Mouse (Mus musculus) hindbrain, embryonic 12.5 days (tissue): ENCODE measurements at regions not wholly inside any gene's neighbourhood (a gene's known extent, or its start where the extent isn't known, plus 50 kb on each side); places are given as distances from the start of the nearest gene placed in this dataset.

ENCODE experiments used
- ATAC-seq: fragments of 200-750 bp; cut with Nextera tagmentation; 2 replicates; pipeline ENCODE4 v1.8.0; 2017; ENCODE audit warnings: moderate TSS enrichment; ENCODE audit not compliant: low FRiP score
- H3K27ac ChIP-seq: fragments of 300-500 bp; sonication (generic); 2 replicates; pipeline ENCODE4 v1.5.1; 2016; ENCODE audit warnings: mild to moderate bottlenecking
- H3K27me3 ChIP-seq: fragments of 300-500 bp; sonication (generic); 2 replicates; pipeline ENCODE4 v1.6.1; 2016; ENCODE audit warnings: mild to moderate bottlenecking
- H3K36me3 ChIP-seq: fragments of 300-500 bp; sonication (generic); 2 replicates; pipeline ENCODE4 v1.6.1; 2016; ENCODE audit warnings: mild to moderate bottlenecking
- H3K4me1 ChIP-seq: fragments of 300-500 bp; sonication (generic); 2 replicates; pipeline ENCODE4 v1.6.1; 2016
- H3K4me2 ChIP-seq: fragments of 300-500 bp; sonication (generic); replicated peaks from 2 replicates; pipeline ENCODE4 v1.6.1; 2016; ENCODE audit warnings: mild to moderate bottlenecking
- H3K4me3 ChIP-seq: fragments of 300-500 bp; sonication (generic); 2 replicates; pipeline ENCODE4 v1.5.1; 2016; ENCODE audit warnings: mild to moderate bottlenecking
- H3K9ac ChIP-seq: fragments of 300-500 bp; sonication (generic); 2 replicates; pipeline ENCODE4 v1.6.1; 2016; ENCODE audit warnings: mild to moderate bottlenecking, moderate library complexity
- H3K9me3 ChIP-seq: fragments of 300-500 bp; sonication (generic); replicated peaks from 2 replicates; pipeline ENCODE4 v1.6.1; 2016; ENCODE audit warnings: mild to moderate bottlenecking
- WGBS: fragments of 180-500 bp; shearing (Covaris S2); methylation state at CpG from one replicate; pipeline ENCODE4 v1.1.7; 2016; 5-methylcytosine and 5-hydroxymethylcytosine counted together

DNA sequence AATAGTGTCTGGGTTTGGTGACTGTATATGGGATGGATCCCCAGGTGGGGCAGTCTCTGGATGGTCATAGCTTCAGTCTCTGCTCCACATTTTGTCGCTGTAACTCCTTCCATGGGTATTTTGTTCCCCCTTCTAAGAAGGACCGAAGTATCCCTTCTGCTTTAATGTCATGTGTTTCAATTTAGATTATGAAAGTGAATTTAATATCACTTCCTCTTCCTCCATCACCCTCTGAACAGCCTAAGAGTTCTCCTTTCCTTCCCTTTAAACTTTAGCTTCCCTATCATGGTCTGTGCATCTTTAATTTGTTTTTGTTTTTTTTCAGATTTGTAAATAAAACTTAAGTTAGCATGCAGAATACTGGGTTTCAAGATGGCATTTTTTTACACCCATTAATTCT, 211.0 kb upstream of the Phyhipl start:
- Histone ChIP-seq H3K4me3 (no peak overlapping the region), H3K9me3 (no peaks in the 10 kb centered on the region), H3K27ac (no peak overlapping the region), H3K4me2 (no peak overlapping the region), H3K27me3 (no peaks in the 10 kb centered on the region), H3K9ac (no peak overlapping the region), H3K36me3 (no peaks in the 10 kb centered on the region), H3K4me1 (peaks cover 4% of the 10 kb centered on the region)
- no peak for ATAC-seq
- WGBS, result 89% methylated on average over 2 of the region's 2 CpGs

DNA sequence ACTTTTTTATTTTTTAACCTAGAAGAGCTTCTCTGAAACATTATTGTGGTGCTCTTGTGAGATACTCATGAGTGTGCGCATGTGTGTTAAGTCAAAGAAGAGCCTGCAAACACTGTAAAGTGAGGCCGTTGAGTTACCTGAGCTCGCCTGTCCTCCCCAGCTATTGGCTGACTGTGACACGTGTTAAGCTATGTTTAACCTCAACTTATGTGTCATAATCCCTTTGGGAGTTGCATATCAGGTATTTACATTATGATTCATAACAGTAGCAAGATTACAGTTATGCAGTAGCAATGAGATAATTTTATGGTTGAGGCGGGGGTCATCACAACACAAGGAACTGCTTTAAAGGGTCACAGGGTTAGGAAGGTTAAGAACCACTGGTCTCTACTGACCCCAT, 208.9 kb upstream of the Phyhipl start:
- H3K4me1 ChIP-seq, result peaks cover 17% of the 10 kb centered on the region
- 86% methylated on average over 5 of the region's 5 CpGs for WGBS
- H3K36me3 ChIP-seq, result no peaks in the 10 kb centered on the region
- no peak for ATAC-seq
- H3K4me2 ChIP-seq, result no peak overlapping the region
- H3K27ac ChIP-seq, result no peak overlapping the region
- H3K27me3 ChIP-seq, result no peaks in the 10 kb centered on the region
- H3K9me3 ChIP-seq, result no peaks in the 10 kb centered on the region
- no peak overlapping the region for H3K9ac ChIP-seq
- no peak overlapping the region for H3K4me3 ChIP-seq

DNA sequence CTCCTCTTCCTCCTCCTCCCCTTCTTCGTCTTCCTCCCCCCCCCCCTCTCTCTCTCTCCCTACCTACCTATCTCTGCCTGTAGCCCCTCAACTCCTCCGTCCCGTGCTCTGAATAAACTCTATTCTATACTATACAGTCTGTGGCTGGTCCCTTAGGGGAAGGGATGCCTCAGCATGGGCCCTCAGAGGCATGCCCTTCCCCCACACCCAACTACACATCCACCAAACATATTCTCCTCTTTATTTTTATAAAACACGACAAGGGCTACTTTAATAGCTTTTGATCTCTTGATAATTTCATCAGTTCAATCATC, 206.2 kb upstream of the Phyhipl start:
- Histone ChIP-seq H3K27me3 (no peaks in the 10 kb centered on the region), H3K36me3 (no peaks in the 10 kb centered on the region), H3K4me3 (no peak overlapping the region), H3K4me1 (peaks cover 17% of the 10 kb centered on the region), H3K4me2 (no peak overlapping the region), H3K27ac (no peak overlapping the region), H3K9me3 (no peaks in the 10 kb centered on the region), H3K9ac (no peak overlapping the region)
- ATAC-seq, result no peak
- WGBS, result 51% methylated on average over 3 of the region's 4 CpGs

DNA sequence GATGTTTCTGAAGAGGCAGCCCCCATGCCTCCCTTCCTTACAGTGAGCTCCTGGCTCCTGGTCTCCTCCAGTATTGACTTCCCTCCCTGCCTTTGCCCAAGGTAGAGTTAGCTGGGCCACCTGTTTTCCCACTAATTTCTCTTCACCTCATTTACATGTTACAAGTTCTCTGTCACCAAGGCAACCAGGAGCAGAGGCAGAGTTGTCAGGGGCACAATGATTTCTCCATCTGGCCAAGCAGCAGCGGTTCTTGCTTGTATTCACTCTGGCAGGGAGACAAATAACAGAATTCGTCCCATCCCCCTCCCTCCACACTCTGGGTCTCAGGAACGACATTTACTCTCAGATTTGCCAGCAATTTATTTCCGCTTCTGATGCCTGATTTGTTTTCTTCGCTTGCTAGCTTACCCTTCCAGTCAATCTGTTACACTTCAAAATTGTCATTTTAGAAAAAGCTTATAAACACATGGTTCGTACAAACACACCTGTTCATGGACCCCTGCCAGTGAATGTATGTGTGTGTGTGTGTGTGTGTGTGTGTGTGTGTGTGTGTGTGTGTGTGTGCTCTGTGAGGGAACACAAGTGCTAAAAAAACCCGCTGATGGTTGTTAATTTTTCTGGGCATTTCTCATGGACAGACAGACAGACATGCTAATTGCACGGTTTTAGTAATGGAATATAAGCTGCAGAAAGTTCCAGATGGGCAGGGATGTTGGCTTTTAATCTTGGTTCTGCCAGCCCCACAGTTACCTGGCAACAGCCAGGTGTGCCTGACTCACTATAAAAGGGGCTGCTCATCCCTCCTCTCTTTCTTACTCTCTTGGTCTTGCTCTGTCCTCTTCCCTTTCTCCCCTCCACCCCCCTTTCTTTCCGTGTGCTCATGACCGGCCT, 205.6 kb upstream of the Phyhipl start:
- Histone ChIP-seq H3K4me1 (peaks cover 17% of the 10 kb centered on the region), H3K9me3 (no peaks in the 10 kb centered on the region), H3K36me3 (no peaks in the 10 kb centered on the region), H3K9ac (no peak overlapping the region), H3K4me3 (no peak overlapping the region), H3K4me2 (no peak overlapping the region), H3K27ac (no peak overlapping the region), H3K27me3 (no peaks in the 10 kb centered on the region)
- 38% methylated on average over 10 of the region's 10 CpGs for WGBS
- peak; percentile 76 for ATAC-seq

DNA sequence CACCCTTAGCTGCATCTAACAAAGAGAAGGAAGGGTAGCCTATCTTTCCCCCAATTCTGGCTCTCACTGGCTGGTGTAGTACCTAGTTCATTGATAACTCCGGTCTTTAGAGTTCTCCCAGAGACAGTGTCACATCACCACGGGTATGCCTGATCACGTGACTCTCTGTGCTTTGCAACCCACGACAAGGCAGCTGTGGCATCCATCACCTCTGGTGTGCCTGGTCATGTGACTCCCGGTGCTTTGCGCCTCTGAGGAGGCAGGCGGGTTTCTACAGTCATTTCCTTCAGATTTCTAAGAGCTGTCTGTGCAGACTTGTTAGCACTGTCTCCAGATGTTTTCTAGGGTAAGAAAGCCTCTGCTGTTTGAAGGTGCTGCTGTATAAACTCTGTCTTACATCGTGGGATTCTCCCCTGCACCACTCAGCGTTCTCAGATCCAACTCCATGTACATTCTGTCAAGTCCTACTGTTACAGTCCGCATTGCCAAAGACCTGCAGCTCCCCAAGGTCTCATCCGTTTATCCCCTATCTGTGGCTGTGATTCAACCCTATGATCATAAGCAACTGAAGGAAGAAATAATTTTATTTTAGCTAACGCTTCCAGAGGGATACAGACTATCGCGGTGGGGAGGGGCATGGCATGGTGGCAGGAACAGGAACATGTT, 201.5 kb upstream of the Phyhipl start:
- no peak overlapping the region for H3K9ac ChIP-seq
- peaks cover 17% of the 10 kb centered on the region for H3K4me1 ChIP-seq
- WGBS, result 76% methylated on average over 14 of the region's 14 CpGs
- H3K27ac ChIP-seq, result no peak overlapping the region; the same call in 1 of the 2 replicates
- no peak for ATAC-seq
- H3K36me3 ChIP-seq, result no peaks in the 10 kb centered on the region
- no peak overlapping the region for H3K4me2 ChIP-seq
- no peak overlapping the region for H3K4me3 ChIP-seq
- H3K27me3 ChIP-seq, result no peaks in the 10 kb centered on the region
- no peaks in the 10 kb centered on the region for H3K9me3 ChIP-seq

DNA sequence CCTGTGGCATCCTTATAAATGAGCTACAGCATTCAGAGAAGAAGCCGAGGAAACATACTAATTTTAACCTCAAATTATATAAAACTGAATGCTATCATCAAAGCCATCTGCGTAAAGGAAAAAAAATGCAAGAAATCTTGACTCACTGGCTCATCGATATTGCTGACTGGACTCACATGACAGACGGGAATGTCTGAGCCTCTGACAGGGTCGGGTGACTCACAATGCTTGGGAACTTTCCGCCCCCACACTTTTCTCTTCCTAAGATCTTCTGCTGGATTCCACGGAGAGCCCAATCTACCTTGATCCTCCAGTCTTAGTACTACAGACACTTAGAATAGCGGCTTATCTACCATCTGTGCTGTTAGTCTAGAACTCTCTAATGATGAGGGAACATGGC, 200.2 kb upstream of the Phyhipl start:
- WGBS, result 83% methylated on average over 8 of the region's 8 CpGs
- no peak for ATAC-seq
- no peaks in the 10 kb centered on the region for H3K27me3 ChIP-seq

DNA sequence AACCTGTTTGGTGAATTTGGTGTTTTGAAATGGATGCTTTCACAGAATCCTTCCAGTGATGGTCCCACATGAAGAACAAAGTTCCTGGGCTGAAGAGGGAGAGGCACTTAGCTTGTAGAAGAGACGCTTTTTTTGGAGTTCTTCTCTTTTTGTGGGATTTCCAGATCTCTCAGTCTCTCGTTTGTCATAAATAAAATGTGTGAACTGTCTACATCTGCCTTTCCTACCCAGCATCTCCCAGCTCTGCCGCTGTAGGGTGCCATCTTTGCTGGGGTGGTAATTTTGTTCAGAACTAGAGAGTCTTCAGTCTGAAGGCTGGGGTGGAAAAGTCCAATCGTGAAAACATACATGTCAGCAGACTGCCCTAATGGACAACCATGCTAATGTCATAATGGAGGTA, 197.8 kb upstream of the Phyhipl start:
- no peak overlapping the region for H3K9ac ChIP-seq
- H3K4me1 ChIP-seq, result no peaks in the 10 kb centered on the region
- H3K4me3 ChIP-seq, result no peak overlapping the region
- no peaks in the 10 kb centered on the region for H3K36me3 ChIP-seq
- no peak overlapping the region for H3K27ac ChIP-seq
- ATAC-seq, result no peak
- no peak overlapping the region for H3K4me2 ChIP-seq
- 90% methylated on average over 4 of the region's 4 CpGs for WGBS
- H3K9me3 ChIP-seq, result no peaks in the 10 kb centered on the region
- H3K27me3 ChIP-seq, result no peaks in the 10 kb centered on the region

More for the DNA sequence above, 200.2 kb upstream of the Phyhipl start:
- no peak overlapping the region for H3K27ac ChIP-seq
- H3K9me3 ChIP-seq, result no peaks in the 10 kb centered on the region
- H3K4me2 ChIP-seq, result no peak overlapping the region
- no peak overlapping the region for H3K4me3 ChIP-seq
- H3K9ac ChIP-seq, result no peak overlapping the region
- no peaks in the 10 kb centered on the region for H3K36me3 ChIP-seq
- H3K4me1 ChIP-seq, result peaks cover 6% of the 10 kb centered on the region

DNA sequence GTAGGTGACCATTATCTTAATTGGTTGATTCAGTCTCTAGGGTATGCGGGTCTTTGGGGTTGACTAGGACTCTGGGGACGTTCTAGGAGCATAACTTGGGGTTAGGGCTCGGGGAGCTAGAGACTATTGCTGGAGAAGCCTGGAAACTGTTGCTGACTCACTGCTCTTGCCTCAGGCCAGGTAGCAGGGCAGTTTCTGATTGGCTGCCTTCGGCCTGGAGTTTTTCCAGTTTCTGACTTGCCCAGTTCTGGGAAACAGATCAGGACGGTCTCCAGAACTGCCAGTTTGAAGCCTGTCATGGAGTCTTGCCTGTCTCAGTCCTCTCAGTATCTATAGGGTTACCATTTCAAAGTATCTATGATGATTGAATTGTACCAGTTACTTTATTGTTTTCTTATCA, 192.4 kb upstream of the Phyhipl start:
- ATAC-seq, result no peak
- WGBS, result 92% methylated on average over 5 of the region's 5 CpGs
- Histone ChIP-seq H3K9me3 (no peaks in the 10 kb centered on the region), H3K36me3 (no peaks in the 10 kb centered on the region), H3K4me1 (no peaks in the 10 kb centered on the region), H3K27me3 (no peaks in the 10 kb centered on the region), H3K27ac (no peak overlapping the region), H3K4me2 (no peak overlapping the region), H3K9ac (no peak overlapping the region), H3K4me3 (no peak overlapping the region)

DNA sequence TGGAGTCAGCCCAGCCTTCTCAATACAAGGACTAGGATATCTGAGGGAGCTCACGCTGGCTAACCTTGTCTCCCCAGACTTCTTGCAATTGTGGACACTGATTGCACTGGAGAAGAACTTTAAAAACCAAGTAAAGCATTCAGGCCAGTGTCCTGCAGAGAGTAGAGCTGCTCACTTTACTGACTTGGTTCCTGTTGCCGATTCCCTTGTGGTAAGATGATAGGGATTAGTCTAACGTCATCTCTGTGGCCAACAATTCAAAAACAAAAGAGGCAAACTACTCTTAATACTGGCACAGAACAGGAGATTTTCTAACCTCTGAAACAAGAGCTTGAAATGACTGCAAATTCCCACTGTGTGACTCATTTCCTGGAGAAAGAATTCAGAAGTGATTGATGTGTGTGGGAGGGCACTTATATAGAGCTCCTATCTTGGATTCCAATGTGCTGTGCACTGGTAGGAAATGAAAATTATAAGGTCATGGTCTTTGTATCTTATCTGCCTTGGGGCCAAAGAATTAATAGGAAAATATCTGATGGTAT, 191.6 kb upstream of the Phyhipl start:
- H3K4me2 ChIP-seq, result no peak overlapping the region
- 86% methylated on average over 3 of the region's 3 CpGs for WGBS
- H3K4me1 ChIP-seq, result no peaks in the 10 kb centered on the region
- no peak for ATAC-seq
- H3K27me3 ChIP-seq, result no peaks in the 10 kb centered on the region
- H3K9me3 ChIP-seq, result no peaks in the 10 kb centered on the region
- no peak overlapping the region for H3K9ac ChIP-seq
- no peak overlapping the region for H3K27ac ChIP-seq
- H3K4me3 ChIP-seq, result no peak overlapping the region
- no peaks in the 10 kb centered on the region for H3K36me3 ChIP-seq

DNA sequence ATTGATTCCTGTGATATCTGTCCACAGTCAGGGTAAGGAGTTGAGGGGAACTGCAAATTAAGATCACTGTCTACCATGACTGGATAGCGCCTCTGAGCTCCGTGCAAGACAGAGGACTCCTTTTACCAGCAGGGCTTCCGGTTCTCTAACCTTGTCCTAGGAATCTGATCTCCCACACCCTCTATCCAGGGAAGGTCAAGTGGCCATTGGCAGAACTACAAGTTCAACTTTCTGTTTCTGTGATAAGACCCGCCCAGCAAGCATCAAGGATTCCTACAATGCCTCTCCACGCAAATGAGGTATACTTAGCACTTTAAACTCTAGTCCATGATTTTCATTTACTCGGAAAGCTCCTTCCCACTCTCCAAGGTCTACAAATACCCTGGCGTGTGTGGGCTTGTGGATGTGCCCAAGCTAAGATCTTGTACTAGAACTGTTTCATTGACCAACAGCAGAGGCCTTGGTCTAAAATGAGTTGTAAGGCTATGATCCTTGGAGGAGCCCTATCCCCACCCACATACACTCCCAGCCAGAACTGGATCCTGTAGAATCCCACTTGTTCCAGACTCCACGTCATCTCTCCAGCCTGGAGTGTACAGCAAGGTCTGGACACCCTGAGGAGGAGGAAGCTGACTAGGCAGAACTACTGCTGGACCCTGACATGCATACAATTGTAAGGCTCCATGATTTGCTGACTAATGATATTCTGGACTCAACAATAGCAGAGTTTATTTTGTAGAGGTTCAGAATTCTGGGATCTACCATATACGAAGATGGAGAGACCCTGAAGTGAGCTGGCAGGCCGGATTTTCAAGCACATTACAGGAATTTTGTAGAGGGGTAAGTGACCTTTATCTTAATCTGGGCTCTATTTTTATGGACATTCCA, 190.8 kb upstream of the Phyhipl start:
- Histone ChIP-seq H3K9me3 (no peaks in the 10 kb centered on the region), H3K27ac (no peak overlapping the region), H3K4me1 (no peaks in the 10 kb centered on the region), H3K4me3 (no peak overlapping the region), H3K4me2 (no peak overlapping the region), H3K27me3 (no peaks in the 10 kb centered on the region), H3K9ac (no peak overlapping the region), H3K36me3 (no peaks in the 10 kb centered on the region)
- no peak for ATAC-seq
- WGBS, result 94% methylated on average over 10 of the region's 10 CpGs

DNA sequence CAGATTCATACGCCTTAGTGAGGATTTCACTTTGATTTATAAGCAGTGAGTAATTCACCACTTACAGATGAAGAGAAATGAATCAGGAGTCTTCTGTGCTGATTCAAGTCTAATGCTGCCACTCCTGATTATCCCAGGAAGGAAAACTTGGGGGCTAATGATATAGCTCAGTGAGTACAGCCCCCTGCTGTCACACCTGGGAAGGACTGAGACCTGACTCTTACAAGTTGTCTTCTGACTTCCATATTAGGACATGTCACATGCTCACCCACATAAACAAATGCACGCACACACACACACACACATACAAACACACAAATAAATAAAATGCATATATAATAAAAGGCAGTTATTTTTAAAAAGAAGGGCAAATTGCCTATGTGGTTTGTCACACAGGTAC, 188.1 kb upstream of the Phyhipl start:
- no peak overlapping the region for H3K4me2 ChIP-seq
- no peak for ATAC-seq
- H3K9ac ChIP-seq, result no peak overlapping the region
- H3K27me3 ChIP-seq, result no peaks in the 10 kb centered on the region
- WGBS, result 92% methylated on average over 2 of the region's 2 CpGs
- H3K4me1 ChIP-seq, result no peaks in the 10 kb centered on the region
- no peaks in the 10 kb centered on the region for H3K9me3 ChIP-seq
- no peaks in the 10 kb centered on the region for H3K36me3 ChIP-seq
- no peak overlapping the region for H3K27ac ChIP-seq
- no peak overlapping the region for H3K4me3 ChIP-seq

DNA sequence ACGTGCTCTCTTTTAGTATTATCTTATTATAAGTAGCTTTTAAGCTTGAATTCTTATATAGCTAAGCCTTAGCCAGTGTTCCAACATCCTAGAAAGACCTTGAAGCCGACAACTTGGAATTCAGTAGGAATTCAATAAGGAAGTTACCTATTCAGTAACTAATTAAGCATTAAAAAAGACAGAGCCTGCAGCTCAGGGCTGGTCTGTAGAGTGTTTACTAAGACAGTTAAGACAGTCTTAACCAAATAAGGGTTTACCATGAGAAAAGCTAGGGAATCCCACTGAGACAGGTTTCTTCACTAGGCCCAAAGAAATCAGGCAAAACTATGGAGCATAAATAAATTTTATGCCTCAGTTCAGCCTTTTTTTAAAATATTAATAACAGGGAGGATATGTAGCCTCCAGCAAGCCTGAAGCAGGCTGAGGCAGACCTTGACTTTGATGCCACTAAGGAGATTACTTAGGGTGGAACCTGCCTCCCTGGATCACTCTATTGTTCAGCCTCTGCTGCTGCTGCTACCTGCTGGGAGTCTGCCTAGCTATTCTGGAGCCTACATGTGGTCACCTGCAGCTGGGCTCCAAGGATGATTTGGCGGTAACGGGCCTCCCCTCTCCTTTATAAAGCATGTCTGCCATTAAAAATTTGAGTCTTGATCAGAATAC, 186.5 kb upstream of the Phyhipl start:
- Histone ChIP-seq H3K36me3 (no peaks in the 10 kb centered on the region), H3K27me3 (no peaks in the 10 kb centered on the region), H3K9ac (no peak overlapping the region), H3K4me3 (no peak overlapping the region), H3K9me3 (peaks cover 2% of the 10 kb centered on the region; the same call in 1 of the 2 replicates), H3K27ac (no peak overlapping the region), H3K4me2 (no peak overlapping the region), H3K4me1 (no peaks in the 10 kb centered on the region)
- ATAC-seq, result no peak
- WGBS, result 90% methylated on average over 4 of the region's 4 CpGs
